Mouse (Mus musculus): ENCODE measurements around the gene Epha2. TPM values are rescaled to one million over a fixed set of nuclear protein-coding genes. Genes with fewer than 3 reads are reported as not detected.

The Epha2 gene
- polyA plus RNA-seq, 1 experiment from 2014 or later = 3.3 TPM

DNA sequence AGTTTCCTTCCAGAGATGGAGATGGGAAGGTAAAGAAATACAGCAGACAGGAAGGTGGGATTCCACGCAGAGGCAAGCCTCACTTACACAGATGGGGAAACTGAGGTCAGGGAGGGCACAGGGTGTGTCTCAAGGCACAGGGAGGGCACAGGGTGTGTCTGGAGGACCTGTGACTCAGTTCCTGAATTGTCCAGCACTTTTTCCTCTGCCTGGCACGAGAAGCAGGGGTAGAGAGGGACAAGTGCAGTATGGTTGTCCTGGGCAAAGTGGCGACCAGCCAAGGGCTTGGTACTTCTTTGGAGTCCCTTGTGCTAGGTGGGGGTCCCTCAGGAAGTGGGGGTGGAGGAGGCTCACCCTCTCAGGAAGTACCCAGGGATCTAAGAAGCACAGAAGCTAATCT is 19.0 kb upstream of the Epha2 start:
- Histone ChIP-seq H3K36me3 (no peaks in the 10 kb centered on the region), H3K27me3 (ENCODE audit: insufficient read depth, poor library complexity, severe bottlenecking) (peaks cover 62% of the 10 kb centered on the region), H3K4me1 (replicated peaks) (peaks cover 76% of the 10 kb centered on the region), H3K27ac (0 out of 2 replicates have a peak overlapping the region, but pooled peaks have one; percentile 5), H3K4me3 (no peak overlapping the region), H3K9me3 (no peaks in the 10 kb centered on the region)
- WGBS = 71% methylated on average over 3 of the region's 3 CpGs
- DNase-seq (ENCODE audit: low spot score) = no peak

DNA sequence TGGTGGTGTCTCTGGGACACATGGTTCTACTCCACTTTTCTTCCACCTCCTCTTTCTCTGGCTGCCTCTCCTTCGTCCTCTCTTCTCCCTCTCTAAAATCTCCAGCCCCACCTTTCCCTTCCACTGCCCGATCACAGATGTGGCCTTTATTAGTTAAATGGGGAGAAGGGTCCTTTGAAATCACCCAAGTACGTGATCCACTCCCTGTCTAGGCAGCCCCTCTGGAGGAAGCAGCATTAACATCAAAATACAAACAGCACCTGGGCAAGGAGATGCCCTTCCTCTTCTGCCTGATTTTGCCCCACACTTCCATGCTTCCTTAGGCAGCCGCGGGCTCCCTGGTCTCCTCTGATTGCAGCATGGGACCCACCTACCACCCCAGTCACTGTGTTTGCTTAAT is 18.4 kb upstream of the Epha2 start:
- Histone ChIP-seq H3K27ac (0 out of 2 replicates have a peak overlapping the region, but pooled peaks have one; percentile 5), H3K4me3 (no peak overlapping the region), H3K27me3 (ENCODE audit: insufficient read depth, poor library complexity, severe bottlenecking) (peaks cover 62% of the 10 kb centered on the region), H3K4me1 (replicated peaks) (peaks cover 78% of the 10 kb centered on the region), H3K36me3 (no peaks in the 10 kb centered on the region), H3K9me3 (no peaks in the 10 kb centered on the region)
- no peak for DNase-seq (ENCODE audit: low spot score)
- 43% methylated on average over 5 of the region's 5 CpGs for WGBS

DNA sequence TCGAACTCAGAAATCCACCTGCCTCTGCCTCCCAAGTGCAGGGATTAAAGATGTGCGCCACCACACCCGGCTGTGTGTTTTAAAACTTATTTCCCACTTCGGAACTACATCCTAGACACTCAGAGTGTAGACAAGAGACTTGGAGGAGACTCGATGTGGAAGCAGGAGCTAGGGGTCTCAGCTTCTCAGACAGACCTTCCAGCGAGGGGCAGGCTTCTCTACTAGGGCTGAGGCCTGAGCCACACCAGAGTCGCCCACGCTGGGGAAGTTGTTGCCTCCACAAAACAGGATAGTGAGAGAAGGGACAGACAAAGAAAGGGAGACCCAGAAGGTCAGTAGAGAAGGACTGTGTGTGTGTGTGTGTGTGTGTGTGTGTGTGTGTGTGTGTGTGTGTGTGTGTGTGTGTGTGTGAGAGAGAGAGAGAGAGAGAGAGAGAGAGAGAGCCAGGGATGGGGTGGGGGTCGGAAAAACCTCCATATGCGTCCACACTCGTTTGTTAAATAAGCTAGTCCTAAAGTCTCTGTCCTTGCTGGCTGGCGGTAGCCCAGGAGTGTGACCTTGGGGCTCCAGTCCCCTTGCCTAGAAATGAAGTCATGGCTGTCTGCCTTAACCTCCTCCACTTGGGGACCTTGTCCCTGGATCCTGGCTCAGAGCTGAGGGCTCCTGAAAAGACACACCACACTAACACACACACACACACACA is 17.7 kb upstream of the Epha2 start:
- peaks cover 63% of the 10 kb centered on the region for H3K27me3 ChIP-seq (ENCODE audit: insufficient read depth, poor library complexity, severe bottlenecking)
- peak overlapping the region; percentile 46; the same call in 1 of the 2 replicates for H3K27ac ChIP-seq
- peaks cover 78% of the 10 kb centered on the region for H3K4me1 ChIP-seq (replicated peaks)
- no peaks in the 10 kb centered on the region for H3K9me3 ChIP-seq
- no peaks in the 10 kb centered on the region for H3K36me3 ChIP-seq
- 64% methylated on average over 12 of the region's 12 CpGs for WGBS
- DNase-seq (ENCODE audit: low spot score) = no peak
- no peak overlapping the region for H3K4me3 ChIP-seq

DNA sequence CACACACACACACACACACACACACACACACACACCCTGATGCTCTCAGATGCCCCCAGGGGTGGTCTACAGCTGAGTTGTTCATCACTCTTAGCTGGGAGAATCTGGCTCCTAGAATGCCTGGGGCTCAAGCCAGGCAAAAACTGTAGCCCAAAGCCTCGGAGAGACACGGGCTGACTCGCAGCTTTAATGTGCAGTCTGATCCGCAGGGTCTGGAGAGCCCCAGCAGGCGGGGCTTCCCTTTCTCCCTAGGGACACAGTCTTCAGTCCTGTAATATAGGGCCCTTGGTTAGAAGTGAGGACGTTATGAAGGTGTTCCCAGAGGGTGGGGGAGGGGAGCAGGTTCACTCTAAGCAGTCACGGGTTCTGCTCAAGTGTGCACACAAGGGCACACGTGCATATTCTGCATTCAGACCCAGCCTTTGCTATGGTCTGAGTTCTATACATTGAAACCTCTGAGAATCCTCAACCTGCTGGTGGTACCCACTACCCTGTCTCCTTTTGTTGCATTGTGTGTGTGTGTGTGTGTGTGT is 17.1 kb upstream of the Epha2 start:
- H3K27ac ChIP-seq = 0 out of 2 replicates have a peak overlapping the region, but pooled peaks have one; percentile 2
- H3K4me3 ChIP-seq = no peak overlapping the region
- no peak for DNase-seq (ENCODE audit: low spot score)
- H3K27me3 ChIP-seq (ENCODE audit: insufficient read depth, poor library complexity, severe bottlenecking) = peaks cover 69% of the 10 kb centered on the region
- H3K36me3 ChIP-seq = no peaks in the 10 kb centered on the region
- H3K9me3 ChIP-seq = no peaks in the 10 kb centered on the region
- 29% methylated on average over 8 of the region's 8 CpGs for WGBS
- peaks cover 78% of the 10 kb centered on the region for H3K4me1 ChIP-seq (replicated peaks)

DNA sequence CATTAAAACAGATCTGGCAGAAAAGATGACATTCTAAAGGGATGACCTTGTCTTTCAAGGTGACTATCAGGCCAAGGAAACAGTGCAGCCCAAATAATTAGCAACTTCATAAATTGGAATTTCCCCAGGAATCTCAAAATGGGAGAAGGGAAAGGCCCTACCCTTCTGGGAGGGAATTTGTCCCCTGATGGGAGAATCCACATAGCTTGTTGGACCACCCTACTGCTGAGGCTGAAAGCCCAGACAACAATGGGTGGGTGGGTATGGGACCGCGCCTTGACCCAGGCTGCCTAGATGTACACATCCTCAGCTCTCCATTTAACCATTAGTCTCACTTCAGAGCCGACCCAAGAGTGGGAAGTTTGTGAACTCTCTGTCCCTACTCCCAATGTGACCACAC is 16.6 kb upstream of the Epha2 start:
- Histone ChIP-seq H3K4me3 (no peak overlapping the region), H3K36me3 (no peaks in the 10 kb centered on the region), H3K4me1 (replicated peaks) (peaks cover 72% of the 10 kb centered on the region), H3K27me3 (ENCODE audit: insufficient read depth, poor library complexity, severe bottlenecking) (peaks cover 74% of the 10 kb centered on the region), H3K9me3 (no peaks in the 10 kb centered on the region), H3K27ac (no peak overlapping the region)
- no peak for DNase-seq (ENCODE audit: low spot score)
- 66% methylated on average over 3 of the region's 3 CpGs for WGBS

DNA sequence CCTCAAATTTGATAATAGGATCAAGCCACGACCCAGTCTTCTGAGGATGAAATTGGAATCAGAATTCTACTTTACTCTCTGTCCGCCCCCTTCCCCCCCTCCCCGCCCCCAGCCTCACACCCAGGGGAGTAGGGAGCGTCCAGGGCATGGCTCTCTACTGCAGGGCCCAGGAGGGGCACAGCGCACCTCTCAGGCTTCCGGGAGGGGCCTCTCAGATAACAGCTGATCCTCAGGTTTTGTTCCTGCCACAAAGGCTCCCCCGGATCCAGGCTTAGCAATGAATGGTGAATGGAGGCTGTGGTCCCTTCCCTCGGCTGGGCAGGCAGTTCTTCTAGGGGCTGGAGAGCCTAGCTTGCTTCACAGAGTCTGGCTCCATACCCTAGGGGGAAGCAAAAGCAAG is 15.9 kb upstream of the Epha2 start:
- 11% methylated on average over 8 of the region's 8 CpGs for WGBS
- H3K36me3 ChIP-seq = no peaks in the 10 kb centered on the region
- H3K4me1 ChIP-seq (replicated peaks) = peaks cover 70% of the 10 kb centered on the region
- no peaks in the 10 kb centered on the region for H3K9me3 ChIP-seq
- H3K27me3 ChIP-seq (ENCODE audit: insufficient read depth, poor library complexity, severe bottlenecking) = peaks cover 81% of the 10 kb centered on the region
- DNase-seq (ENCODE audit: low spot score) = no peak
- H3K4me3 ChIP-seq = no peak overlapping the region
- H3K27ac ChIP-seq = peak overlapping the region; percentile 73

DNA sequence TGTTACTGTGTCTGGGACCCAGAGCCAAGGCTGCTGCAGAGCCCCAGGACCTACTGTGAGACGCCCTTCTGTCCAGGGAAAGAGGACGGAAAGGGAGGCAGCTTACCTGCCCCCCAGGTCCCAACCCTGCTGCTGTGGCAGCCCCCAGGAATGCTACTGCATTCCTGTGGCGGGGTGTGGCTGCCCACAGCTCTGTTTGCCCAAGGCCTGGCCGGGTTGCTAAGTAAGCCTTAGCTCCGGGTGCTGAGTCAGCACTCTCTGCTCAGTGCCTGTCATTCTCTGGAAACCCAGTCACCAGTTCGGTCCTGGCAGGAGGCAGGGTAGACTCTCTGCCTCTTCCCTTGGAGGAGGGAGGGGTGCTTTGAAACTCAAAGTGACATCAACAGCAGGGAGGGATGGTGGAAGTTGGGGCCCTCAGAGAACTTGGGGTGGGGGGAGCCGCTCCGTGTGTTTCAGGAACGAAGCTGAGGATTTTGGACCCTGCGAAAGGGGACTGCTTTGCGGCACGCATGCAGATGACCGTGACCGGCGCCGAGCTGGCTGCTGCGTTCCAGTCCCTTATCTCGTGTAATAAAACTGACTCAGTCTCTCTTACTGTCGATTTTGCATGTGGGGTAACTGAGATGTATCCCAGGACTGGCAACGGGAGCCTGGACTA is 14.1 kb upstream of the Epha2 start:
- Histone ChIP-seq H3K4me1 (replicated peaks) (peaks cover 75% of the 10 kb centered on the region), H3K4me3 (peak overlapping the region; percentile 18), H3K9me3 (no peaks in the 10 kb centered on the region), H3K27me3 (ENCODE audit: insufficient read depth, poor library complexity, severe bottlenecking) (peaks cover 89% of the 10 kb centered on the region), H3K36me3 (no peaks in the 10 kb centered on the region), H3K27ac (peak overlapping the region; percentile 64)
- WGBS = 6% methylated on average over 20 of the region's 20 CpGs
- peak; percentile 50 for DNase-seq (ENCODE audit: low spot score)

DNA sequence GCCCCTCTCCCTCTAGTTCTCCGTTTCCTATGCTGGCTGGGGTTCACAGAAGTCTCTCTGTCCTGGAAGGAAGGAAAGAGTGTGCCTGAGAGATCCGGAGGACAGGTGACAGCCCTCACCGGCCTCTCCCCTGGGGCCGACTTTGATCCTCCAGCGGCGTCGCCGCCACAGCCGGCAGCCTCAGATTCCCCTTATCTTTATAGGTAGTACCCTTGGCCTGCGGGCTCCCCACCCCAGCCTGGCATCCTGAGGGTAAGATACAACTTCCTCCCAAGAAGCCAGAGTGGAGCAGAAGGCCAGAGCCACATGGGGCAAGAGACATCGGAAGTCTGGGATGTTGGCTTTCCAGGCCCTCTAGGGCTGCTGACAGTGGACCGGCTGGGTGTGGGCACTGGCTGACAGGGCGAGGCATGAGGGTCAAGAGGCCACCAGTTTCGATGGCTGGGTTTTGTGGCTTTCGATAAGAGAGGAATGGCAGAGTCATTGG is 13.5 kb upstream of the Epha2 start:
- Histone ChIP-seq H3K36me3 (no peaks in the 10 kb centered on the region), H3K4me3 (peak overlapping the region; percentile 18; the same call in 1 of the 2 replicates), H3K9me3 (no peaks in the 10 kb centered on the region), H3K27ac (peak overlapping the region; percentile 64), H3K27me3 (ENCODE audit: insufficient read depth, poor library complexity, severe bottlenecking) (peaks cover 89% of the 10 kb centered on the region), H3K4me1 (replicated peaks) (peaks cover 75% of the 10 kb centered on the region)
- WGBS = 7% methylated on average over 15 of the region's 15 CpGs
- no peak for DNase-seq (ENCODE audit: low spot score)

DNA sequence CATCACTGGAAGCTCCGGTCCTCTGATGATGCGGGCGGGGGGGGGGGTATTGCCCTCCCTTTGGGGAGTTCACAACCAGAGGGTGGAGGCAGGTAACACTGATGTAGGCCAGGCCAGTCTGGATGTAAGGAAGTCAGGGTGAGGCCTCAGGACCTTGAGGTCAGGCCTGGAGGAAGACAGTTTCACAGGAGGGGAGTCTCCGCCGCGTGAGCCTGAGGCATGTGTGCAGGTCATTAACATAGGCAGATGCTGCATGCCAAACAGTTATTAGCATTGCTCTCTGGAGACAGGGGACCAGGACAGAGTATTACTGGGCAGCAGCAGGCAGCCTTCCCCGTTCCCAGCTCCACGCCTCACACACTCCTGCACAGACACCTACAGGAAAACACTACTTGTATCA is 12.9 kb upstream of the Epha2 start:
- Histone ChIP-seq H3K27me3 (ENCODE audit: insufficient read depth, poor library complexity, severe bottlenecking) (peaks cover 92% of the 10 kb centered on the region), H3K27ac (no peak overlapping the region), H3K36me3 (no peaks in the 10 kb centered on the region), H3K9me3 (no peaks in the 10 kb centered on the region), H3K4me3 (no peak overlapping the region), H3K4me1 (replicated peaks) (peaks cover 77% of the 10 kb centered on the region)
- no peak for DNase-seq (ENCODE audit: low spot score)
- 47% methylated on average over 8 of the region's 8 CpGs for WGBS

DNA sequence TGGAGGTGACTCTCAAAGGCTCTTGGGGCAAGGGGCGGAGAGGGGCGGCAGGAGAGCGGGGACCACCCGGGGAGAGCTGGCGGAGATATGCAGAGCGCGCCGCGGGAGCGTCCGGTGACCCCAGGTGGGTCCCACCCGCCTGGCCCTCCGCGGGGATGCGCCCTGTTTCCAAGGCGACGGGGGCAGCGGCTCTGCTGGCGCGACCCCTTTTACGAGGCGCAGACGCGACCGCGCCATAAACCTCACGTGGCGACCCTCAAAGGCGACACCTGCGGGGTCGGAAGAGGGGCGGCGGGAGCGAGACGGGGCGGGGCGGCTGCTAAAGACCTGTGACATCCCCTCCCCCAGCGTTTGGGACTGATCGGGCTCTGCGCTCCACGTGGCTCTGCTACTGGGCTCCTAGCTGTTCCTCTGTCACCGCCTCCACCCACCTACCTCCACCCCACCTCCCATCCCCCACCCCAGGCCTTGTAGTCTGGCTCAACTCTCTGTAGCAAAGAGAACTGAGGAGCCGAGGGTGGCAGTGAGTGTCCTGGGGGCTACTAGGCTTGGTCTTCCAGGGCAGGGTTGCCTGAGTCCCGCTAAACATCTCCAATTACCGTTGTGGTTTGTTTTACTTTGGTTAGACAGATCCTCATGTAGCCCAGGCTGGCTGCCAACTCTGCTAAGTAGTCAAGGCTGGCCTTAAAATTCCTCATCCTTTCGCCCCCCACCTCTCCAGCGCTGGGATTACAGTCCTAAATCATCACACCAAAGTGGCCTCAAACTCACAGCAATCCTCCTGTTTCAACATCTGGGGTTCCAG is 9.3 kb upstream of the Epha2 start:
- WGBS = 1% methylated on average over 47 of the region's 47 CpGs
- DNase-seq (ENCODE audit: low spot score) = peak; percentile 58
- peak overlapping the region; percentile 53 for H3K4me3 ChIP-seq
- H3K27me3 ChIP-seq (ENCODE audit: insufficient read depth, poor library complexity, severe bottlenecking) = peaks cover 97% of the 10 kb centered on the region
- H3K36me3 ChIP-seq = no peaks in the 10 kb centered on the region
- H3K27ac ChIP-seq = peak overlapping the region; percentile 71
- no peaks in the 10 kb centered on the region for H3K9me3 ChIP-seq
- H3K4me1 ChIP-seq (replicated peaks) = peaks cover 70% of the 10 kb centered on the region

DNA sequence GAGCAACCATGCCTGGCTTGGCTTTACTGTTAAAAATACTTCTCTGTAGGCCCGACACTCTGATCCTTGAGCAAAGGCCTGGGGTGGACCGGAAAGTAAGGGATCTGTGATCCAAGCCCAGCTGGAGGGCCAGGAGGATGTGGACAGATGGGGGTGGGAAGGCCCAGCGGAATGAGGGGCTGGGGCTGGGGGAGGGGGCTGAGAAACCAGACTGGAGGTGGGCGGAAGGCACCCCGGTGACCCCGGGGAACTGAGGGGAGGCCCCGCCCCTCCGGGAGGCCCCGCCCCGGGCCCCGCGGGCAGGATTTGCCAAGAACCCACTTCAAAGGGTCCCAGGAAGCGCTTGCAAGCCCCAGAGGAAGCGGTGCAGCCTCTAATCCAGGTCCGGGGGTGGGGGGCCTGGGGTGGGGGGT is 5.3 kb upstream of the Epha2 start:
- 7% methylated on average over 15 of the region's 15 CpGs for WGBS
- no peaks in the 10 kb centered on the region for H3K9me3 ChIP-seq
- peak overlapping the region; percentile 70 for H3K27ac ChIP-seq
- H3K36me3 ChIP-seq = no peaks in the 10 kb centered on the region
- peak overlapping the region; percentile 39 for H3K4me3 ChIP-seq
- peaks cover 49% of the 10 kb centered on the region for H3K4me1 ChIP-seq (replicated peaks)
- DNase-seq (ENCODE audit: low spot score) = peak; percentile 40
- H3K27me3 ChIP-seq (ENCODE audit: insufficient read depth, poor library complexity, severe bottlenecking) = peaks cover 96% of the 10 kb centered on the region

DNA sequence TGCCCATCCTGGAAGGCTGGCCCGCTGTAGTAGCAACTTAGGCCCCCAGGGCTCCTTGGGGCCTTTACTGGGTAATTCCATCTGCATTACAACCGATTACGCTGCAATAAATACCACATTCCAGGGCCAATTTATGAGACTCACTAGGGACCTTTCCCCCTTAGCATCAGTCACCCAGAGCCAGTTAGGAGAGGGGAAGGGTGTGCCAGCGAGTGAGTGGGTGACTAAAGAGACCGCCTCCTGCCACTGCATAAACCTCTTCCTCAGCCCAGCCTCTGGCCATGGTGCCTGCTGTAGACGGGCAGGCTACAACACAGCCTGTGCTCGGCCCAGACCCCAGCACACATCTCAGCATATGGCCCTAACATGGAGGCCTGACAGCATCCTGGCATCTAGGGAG is 3.1 kb upstream of the Epha2 start:
- H3K9me3 ChIP-seq = no peaks in the 10 kb centered on the region
- no peak overlapping the region for H3K4me3 ChIP-seq
- H3K27me3 ChIP-seq (ENCODE audit: insufficient read depth, poor library complexity, severe bottlenecking) = peaks cover 97% of the 10 kb centered on the region
- DNase-seq (ENCODE audit: low spot score) = no peak
- no peaks in the 10 kb centered on the region for H3K36me3 ChIP-seq
- H3K4me1 ChIP-seq (replicated peaks) = peaks cover 51% of the 10 kb centered on the region
- WGBS = 78% methylated on average over 7 of the region's 7 CpGs
- H3K27ac ChIP-seq = no peak overlapping the region

All from hindbrain, embryonic 10.5 days (tissue).